Mouse (Mus musculus) brown adipose tissue, adult 24 weeks (tissue): Measurements from ENCODE around the gene Neu1. TPM values are rescaled to one million over a fixed set of nuclear protein-coding genes. Genes with fewer than 3 reads are reported as not detected.
"Not testable (repeated sequence)": the region's sequence is repeated elsewhere in the genome, so short reads cannot be mapped to it uniquely, and the experiment has no call there.

ENCODE experiments used
- H3K27ac ChIP-seq: fragments of 200-500 bp; replicated peaks from 2 replicates; pipeline ENCODE4 v1.5.1; 2012; ENCODE audit warnings: low read depth, mild to moderate bottlenecking, low read length
- H3K4me1 ChIP-seq: fragments of 200-500 bp; 2 replicates; pipeline ENCODE4 v1.6.1; 2012; ENCODE audit warnings: low read length, mixed read lengths; ENCODE audit not compliant: control insufficient read depth, insufficient read depth, insufficient read length
- H3K4me3 ChIP-seq: fragments of 200-500 bp; 2 replicates; pipeline ENCODE4 v1.5.1; 2012; ENCODE audit warnings: low read depth, mild to moderate bottlenecking, low read length, moderate library complexity; ENCODE audit not compliant: insufficient read depth
- polyA plus RNA-seq: library from polyadenylated mRNA; stranded (reverse); fragments of >200 nt; gene quantifications from 2 replicates; pipeline ENCODE4 v1.2.4, GENCODE M21; 2012; ENCODE audit not compliant: missing spikeins, insufficient read depth, insufficient read length

Neu1 gene
- polyA plus RNA-seq, 1 experiment: 10.2 TPM

DNA sequence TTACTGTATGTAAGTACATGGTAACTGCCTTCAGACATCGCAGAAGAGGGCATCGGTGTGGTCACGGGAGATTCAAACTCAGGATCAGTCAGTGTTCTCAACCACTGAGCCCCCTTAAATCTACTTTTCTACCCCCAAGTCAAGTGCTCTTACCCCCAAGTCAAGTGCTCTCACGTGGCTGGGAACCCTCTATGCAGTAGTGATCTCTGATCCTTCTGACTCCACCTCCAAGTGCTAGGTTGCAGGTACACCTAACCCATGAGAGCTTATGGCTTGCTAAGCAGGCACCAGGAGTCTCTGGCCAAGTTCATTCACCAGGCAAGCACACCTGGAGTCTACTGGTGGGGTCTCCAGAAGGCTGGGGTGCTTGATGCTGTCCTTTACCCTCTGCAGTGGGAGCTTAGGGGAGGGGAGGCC, 18.5 kb downstream of the Neu1 start:
- no peaks in the 10 kb centered on the region for H3K4me1 ChIP-seq
- no peak overlapping the region for H3K4me3 ChIP-seq
- H3K27ac ChIP-seq: no peak overlapping the region

GRCm38 (mm10) chr17:34950514-34951455, 19.7 kb downstream of the Neu1 start:
- no peak overlapping the region for H3K27ac ChIP-seq
- H3K4me1 ChIP-seq: no peaks in the 10 kb centered on the region
- peak overlapping the region; percentile 98 for H3K4me3 ChIP-seq

GRCm38 (mm10) chr17:34951636-34952377, 20.8 kb downstream of the Neu1 start:
- peak overlapping the region; percentile 98 for H3K4me3 ChIP-seq
- H3K27ac ChIP-seq: peak overlapping the region; percentile 73
- no peaks in the 10 kb centered on the region for H3K4me1 ChIP-seq

GRCm38 (mm10) chr17:34952378-34953040, 21.5 kb downstream of the Neu1 start:
- Histone ChIP-seq H3K27ac (peak overlapping the region; percentile 80), H3K4me3 (peak overlapping the region; percentile 98), H3K4me1 (no peaks in the 10 kb centered on the region; the same call in 1 of the 2 replicates)

DNA sequence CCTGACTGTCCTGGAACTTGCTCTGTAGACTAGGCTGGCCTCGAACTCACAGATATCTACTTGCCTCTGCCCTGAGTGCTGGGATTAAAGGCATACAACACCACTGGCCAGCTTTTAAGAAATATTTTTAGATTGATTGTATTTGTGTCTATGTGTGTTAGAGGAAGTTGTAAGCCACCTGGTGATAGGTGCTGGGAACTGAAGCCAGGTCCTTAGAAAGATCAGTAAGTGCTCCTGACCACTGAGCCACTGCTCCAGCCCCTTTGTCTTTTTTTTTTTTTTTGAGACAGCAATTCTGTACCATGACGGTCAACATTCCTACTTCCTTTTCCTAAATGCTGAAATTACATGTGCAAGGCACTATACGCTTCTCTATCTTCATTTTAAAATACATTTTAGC, 22.2 kb downstream of the Neu1 start:
- H3K4me1 ChIP-seq: no peaks in the 10 kb centered on the region; the same call in 1 of the 2 replicates
- H3K27ac ChIP-seq: no peak overlapping the region
- no peak overlapping the region for H3K4me3 ChIP-seq

- Histone ChIP-seq H3K4me3 (no peak overlapping the region), H3K27ac (no peak overlapping the region), H3K4me1 (no peaks in the 10 kb centered on the region; the same call in 1 of the 2 replicates)
These were observed 22.9 kb downstream of the Neu1 start for GRCm38 (mm10) chr17:34953904-34954303.

DNA sequence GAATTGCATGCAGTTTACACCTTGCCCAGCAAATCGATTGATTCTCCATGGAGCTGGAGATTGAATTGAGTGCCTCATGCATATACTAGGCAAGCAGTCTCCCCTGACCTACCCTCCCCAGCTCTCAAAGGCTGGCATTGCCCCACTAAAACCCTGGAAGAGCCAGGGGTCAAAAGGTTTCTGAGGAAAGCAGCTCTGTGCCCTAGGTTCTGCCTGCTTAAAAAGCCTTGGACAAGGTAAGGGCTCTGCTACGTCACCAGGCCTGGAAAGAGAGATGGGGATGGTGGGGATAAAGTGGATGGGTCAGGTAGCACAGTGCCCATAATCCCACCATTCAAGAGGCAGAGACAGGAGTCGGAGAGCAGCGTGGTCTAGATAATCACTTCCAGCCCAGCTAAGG, 23.8 kb downstream of the Neu1 start:
- Histone ChIP-seq H3K27ac (no peak overlapping the region), H3K4me1 (no peaks in the 10 kb centered on the region; the same call in 1 of the 2 replicates), H3K4me3 (no peak overlapping the region)

DNA sequence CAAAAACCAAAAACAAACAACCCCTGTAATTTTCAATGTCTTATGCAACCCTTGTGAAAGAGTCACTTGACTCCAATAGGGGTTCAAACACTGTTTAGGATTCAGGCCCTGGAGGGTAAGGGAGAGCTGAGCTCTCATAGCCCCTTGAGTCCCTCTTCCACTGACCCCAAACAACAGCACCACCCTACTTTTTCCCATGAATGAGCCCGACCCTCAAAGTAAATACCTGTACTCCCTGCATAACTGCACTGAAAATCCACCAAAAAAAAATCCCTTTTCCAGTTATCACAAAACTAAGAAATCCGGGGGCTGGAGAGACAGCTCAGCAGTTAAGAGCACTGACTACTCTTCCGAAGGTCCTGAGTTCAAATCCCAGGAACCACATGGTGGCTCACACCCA, 24.8 kb downstream of the Neu1 start:
- Histone ChIP-seq H3K4me1 (no peaks in the 10 kb centered on the region; the same call in 1 of the 2 replicates), H3K4me3 (no peak overlapping the region), H3K27ac (no peak overlapping the region)

DNA sequence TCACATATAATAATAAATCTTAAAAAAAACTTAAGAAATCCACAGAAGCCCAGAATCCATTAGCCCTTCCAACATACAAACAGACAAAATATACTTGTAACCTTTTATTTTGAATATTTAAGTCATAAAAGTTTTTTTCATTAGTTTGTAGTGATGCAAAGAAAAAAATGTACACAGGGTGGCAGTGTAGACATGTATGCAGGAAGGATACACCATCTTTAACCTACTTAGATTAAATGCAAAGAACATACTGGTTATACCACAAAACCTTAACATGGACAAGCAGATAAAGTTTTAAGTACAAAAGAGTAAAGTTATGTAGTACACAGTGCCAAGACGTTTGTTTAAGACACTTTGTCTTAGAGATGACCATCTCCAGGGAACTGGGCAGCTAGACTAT, 25.3 kb downstream of the Neu1 start:
- no peak overlapping the region for H3K4me3 ChIP-seq
- H3K27ac ChIP-seq: no peak overlapping the region
- no peaks in the 10 kb centered on the region; the same call in 1 of the 2 replicates for H3K4me1 ChIP-seq

- H3K4me1 ChIP-seq, H3K27ac ChIP-seq: not testable (repeated sequence)
- peak overlapping the region; percentile 27; the same call in 1 of the 2 replicates for H3K4me3 ChIP-seq
These were observed 26.2 kb downstream of the Neu1 start for GRCm38 (mm10) chr17:34957291-34957690.

DNA sequence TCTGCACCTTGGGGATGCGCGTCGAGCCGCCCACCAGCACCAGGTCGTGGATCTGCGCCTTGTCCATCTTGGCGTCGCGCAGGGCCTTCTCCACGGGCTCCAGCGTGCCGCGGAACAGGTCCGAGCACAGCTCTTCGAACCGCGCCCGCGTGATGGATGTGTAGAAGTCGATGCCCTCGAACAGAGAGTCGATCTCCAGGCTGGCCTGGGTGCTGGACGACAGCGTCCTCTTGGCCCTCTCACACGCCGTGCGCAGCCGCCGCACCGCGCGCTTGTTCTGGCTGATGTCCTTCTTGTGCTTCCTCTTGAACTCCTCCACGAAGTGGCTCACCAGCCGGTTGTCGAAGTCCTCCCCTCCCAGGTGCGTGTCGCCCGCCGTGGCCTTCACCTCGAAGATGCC, 26.9 kb downstream of the Neu1 start:
- not testable (repeated sequence) for H3K4me1 ChIP-seq, H3K27ac ChIP-seq, H3K4me3 ChIP-seq

DNA sequence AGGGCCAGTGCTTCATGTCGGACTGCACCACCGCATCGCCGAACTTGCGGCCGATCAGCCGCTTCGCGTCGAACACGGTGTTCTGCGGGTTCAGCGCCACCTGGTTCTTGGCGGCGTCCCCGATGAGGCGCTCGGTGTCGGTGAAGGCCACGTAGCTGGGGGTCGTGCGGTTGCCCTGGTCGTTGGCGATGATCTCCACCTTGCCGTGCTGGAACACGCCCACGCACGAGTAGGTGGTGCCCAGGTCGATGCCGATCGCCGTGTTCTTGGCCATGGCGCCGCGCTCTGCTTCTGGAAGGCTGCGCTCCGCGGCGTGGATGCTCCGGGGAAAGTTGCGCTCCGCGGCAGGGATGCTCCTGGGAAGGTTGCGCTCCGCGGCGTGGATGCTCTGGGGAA, 27.7 kb downstream of the Neu1 start:
- H3K4me3 ChIP-seq: peak overlapping the region; percentile 61
- not testable (repeated sequence) for H3K4me1 ChIP-seq, H3K27ac ChIP-seq

DNA sequence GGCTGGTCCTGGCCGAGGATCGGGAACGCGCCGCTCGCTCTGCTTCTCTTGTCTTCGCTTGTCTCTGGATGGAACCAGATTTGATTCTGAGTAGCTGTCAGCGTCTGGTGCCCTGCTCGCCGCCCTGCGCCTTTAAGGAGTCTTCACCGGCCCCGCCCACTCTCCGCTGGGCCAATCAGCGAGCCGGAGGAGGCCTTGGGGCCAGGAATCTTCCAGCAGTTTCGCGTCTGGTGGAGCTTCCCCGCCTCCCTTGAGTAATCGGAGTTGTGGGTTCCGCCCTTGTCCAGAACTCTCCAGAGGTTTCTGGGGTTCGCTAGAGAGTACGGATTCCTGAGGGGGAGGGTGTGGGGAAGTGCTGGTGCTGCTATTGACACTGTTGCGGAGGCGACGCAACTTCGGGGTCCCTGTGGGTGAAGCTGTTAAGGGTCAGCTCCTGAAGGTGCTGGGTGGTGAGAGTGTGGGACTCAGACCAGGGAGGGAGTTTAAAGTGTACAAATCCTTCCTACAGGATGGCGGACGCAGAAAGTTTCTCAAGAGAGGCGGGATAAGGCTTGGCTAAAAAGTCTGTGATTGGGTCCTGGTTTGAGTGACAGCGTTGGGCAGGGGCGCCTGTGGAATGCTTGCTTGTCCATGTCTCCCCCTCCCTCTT, 28.2 kb downstream of the Neu1 start, which contains the start of gene Hspa1b:
Gene Hspa1b, minus strand, starts transcription at position 109 of the 649 bp plus-strand sequence.
- Histone ChIP-seq H3K4me3 (peak within 1 kb of the TSS; percentile 98), H3K27ac (peak within 1 kb of the TSS; percentile 100)
- H3K4me1 ChIP-seq: not testable (repeated sequence)

DNA sequence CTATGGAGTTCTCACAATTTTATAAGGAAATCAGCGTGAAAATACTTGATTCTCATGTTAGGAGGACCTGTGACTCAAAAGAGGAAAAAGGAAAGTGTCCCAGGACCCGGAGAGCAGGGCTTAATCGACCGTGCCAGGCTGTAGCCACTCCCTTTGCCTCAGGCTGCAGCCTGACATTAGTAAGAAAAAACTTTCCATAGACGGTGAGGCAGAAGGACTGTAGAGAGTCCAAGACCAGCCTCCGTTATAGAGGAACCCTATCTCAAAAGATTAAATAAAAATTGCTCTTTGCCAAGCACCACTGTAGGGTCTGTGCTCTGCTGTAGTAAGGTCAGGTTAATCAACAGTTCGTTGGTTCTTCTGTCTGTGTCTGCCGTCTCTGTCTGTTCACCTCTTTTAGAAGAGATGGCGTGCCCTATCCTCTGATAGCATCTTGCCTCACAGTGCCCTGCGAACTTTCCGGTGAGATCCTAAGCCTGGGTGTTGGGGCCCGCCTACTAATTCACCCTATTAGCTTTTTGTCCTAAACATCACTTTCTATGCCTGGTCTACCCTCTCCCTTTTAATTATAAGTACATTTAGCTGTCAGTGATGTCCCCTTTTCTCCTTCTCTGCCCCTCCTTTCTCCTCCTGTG, 28.9 kb downstream of the Neu1 start:
- H3K4me3 ChIP-seq: peak overlapping the region; percentile 98
- H3K27ac ChIP-seq: peak overlapping the region; percentile 100
- no peaks in the 10 kb centered on the region; the same call in 1 of the 2 replicates for H3K4me1 ChIP-seq
